Mouse (Mus musculus): ENCODE results near the gene Zfp202. TPM values are rescaled to one million over a fixed set of nuclear protein-coding genes. Genes with fewer than 3 reads are reported as not detected.

Gene Zfp202
- polyA plus RNA-seq, 1 experiment from 2014 or later: 7.3 TPM

- ATAC-seq (ENCODE audit: low FRiP score, low TSS enrichment): no peak
- 52% methylated on average over 3 of the region's 3 CpGs for WGBS
- no peak overlapping the region for H3K4me3 ChIP-seq (ENCODE audit: low read length)
Observed at GRCm38 (mm10) chr9:40252459-40252858, 60.3 kb downstream of the Zfp202 start.

More at GRCm38 (mm10) chr9:40252459-40252858, 60.3 kb downstream of the Zfp202 start:
- H3K4me2 ChIP-seq (replicated peaks; ENCODE audit: low read depth, low read length): no peak overlapping the region
- peaks cover 3% of the 10 kb centered on the region; the same call in 1 of the 2 replicates for H3K9me3 ChIP-seq (ENCODE audit: low read length)
- no peaks in the 10 kb centered on the region for H3K4me1 ChIP-seq (ENCODE audit: insufficient read depth, low read length)
- no peak overlapping the region for H3K9ac ChIP-seq (replicated peaks; ENCODE audit: low read length)
- no peaks in the 10 kb centered on the region for H3K27me3 ChIP-seq (ENCODE audit: insufficient read depth, low read length)
- no peaks in the 10 kb centered on the region for H3K36me3 ChIP-seq (ENCODE audit: insufficient read depth, low read length)
- no peak overlapping the region for H3K27ac ChIP-seq (ENCODE audit: low read length)

Other genes starting within 250 kb of the Zfp202 start
- not detected in 2 replicates for gene Olfr975, start 240.3 kb upstream of the Zfp202 start, polyA plus RNA-seq (2015; fragmentation: Nextera tagmentation; extraction: Ambion mirVana)
- gene Olfr976, start 231.2 kb upstream of the Zfp202 start, polyA plus RNA-seq (2015; fragmentation: Nextera tagmentation; extraction: Ambion mirVana): not detected in 2 replicates
- not detected in 2 replicates for gene Olfr978, start 200.2 kb upstream of the Zfp202 start, polyA plus RNA-seq (2015; fragmentation: Nextera tagmentation; extraction: Ambion mirVana)
- not detected in 2 replicates for gene Olfr979, start 188.9 kb upstream of the Zfp202 start, polyA plus RNA-seq (2015; fragmentation: Nextera tagmentation; extraction: Ambion mirVana)
- gene Olfr980, start 182.7 kb upstream of the Zfp202 start, polyA plus RNA-seq (2015; fragmentation: Nextera tagmentation; extraction: Ambion mirVana): not detected in 2 replicates
- not detected in 2 replicates for gene Olfr981, start 170.9 kb upstream of the Zfp202 start, polyA plus RNA-seq (2015; fragmentation: Nextera tagmentation; extraction: Ambion mirVana)
- gene Olfr982, start 118.5 kb upstream of the Zfp202 start, polyA plus RNA-seq (2015; fragmentation: Nextera tagmentation; extraction: Ambion mirVana): not detected in 2 replicates
- not detected in 2 replicates for gene Olfr983, start 98.7 kb upstream of the Zfp202 start, polyA plus RNA-seq (2015; fragmentation: Nextera tagmentation; extraction: Ambion mirVana)
- not detected in 2 replicates for gene Olfr984, start 78.1 kb upstream of the Zfp202 start, polyA plus RNA-seq (2015; fragmentation: Nextera tagmentation; extraction: Ambion mirVana)
- gene Olfr985, start 62.1 kb upstream of the Zfp202 start, polyA plus RNA-seq (2015; fragmentation: Nextera tagmentation; extraction: Ambion mirVana): not detected in 2 replicates
- gene Tmem225, start 44.2 kb upstream of the Zfp202 start, polyA plus RNA-seq (2015; fragmentation: Nextera tagmentation; extraction: Ambion mirVana): not detected in 2 replicates
- gene Olfr986, start 11.4 kb upstream of the Zfp202 start, polyA plus RNA-seq (2015; fragmentation: Nextera tagmentation; extraction: Ambion mirVana): not detected in 2 replicates
- gene Scn3b, start 76.9 kb downstream of the Zfp202 start, polyA plus RNA-seq (2015; fragmentation: Nextera tagmentation; extraction: Ambion mirVana): 2.1 and 2.8 TPM in 2 replicates

Measured in kidney, embryonic 16.5 days (tissue).